Mouse (Mus musculus) thymus, postnatal 4 days (tissue): ENCODE data around the gene Atg9b.
"Not testable (repeated sequence)": the region's sequence is repeated elsewhere in the genome, so short reads cannot be mapped to it uniquely, and the experiment has no call there.

Source experiments
- DNase-seq: peaks from one replicate; pipeline ENCODE4 v3.0.0; 2021

Atg9b gene

DNA sequence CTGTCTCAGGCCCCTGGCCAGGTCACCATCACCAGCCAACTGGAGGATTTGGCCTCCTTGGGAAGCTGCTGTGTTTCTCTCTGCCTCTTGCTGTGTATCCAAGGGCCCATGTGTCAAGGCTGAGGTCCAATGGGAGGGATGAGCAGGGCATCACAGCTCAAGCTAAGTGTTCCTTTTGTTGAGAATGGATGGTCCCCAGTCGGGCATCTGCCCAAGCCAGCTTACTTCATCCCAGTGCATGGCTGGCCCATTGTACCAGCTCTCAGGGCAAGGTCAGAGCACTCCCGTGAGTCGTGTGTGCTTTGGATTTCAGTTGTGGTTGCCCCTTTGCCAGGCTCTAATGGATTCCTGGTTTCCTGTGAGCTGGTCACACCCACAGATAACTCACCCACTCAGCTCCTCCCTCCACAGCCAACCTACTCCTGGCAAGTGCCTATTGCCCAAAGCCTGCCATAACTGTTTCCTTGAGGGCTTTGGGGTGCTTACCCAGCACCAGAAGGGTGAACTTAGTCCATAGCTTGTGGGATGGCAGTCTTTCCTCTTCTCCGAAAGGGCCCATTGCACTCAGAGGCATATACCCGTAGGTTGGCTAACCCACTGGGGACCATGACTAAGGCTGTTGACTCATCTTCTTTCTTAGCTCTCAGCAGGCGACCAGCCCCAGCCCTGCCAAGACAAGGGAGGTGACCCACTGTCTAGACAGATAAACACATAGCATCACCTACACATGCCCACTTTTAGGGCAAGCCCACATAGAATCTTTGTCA lies 12.8 kb upstream of the Atg9b start:
- DNase-seq, result no peak

DNA sequence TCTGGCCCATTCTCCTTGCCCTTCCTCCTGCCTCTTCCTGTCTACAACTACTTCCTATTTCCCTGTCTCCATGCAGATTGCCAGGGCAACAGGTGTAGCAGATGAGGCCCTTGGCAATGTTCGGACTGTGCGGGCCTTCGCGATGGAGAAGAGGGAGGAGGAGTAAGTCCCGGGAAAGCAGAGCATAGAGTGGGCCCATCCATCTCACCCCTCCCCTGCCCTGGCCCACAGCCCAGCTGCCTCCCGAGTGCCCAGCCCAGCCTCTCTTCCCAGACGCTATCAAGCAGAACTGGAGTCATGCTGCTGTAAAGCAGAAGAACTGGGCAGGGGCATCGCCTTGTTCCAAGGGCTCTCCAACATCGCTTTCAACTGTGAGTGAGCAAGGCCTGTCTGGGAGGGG lies 10.0 kb upstream of the Atg9b start:
- no peak for DNase-seq

DNA sequence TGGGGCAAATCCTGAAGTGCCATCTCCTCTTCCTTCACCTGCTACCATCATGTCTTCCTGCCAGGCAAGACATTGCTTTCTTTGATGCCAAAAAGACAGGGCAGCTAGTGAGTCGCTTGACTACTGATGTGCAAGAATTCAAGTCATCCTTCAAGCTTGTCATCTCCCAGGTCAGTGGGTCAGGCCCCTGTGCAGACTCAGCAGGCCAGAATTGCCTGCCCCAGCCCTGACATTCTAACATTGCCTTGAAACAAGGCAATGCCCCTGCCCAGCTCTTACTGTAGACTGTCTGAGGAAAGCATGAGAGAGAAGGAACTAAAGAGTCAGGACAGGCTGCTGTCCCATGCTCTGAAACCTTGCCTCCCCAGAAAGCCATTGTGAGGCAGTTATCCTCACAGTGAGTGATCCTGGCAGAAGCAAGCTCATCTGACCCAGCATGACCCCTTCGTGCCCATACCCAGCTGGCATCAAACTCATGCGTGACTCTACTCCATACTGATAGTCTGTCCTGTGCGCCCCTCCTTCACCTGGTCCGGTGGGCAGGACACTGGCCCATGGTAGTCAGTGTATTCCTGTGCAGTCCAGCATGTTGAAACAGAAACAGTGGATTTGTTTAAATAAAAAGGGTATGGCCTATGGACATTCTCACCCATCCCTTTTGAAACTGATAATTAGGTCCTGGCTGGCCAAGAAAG lies 9.1 kb upstream of the Atg9b start:
- no peak for DNase-seq

DNA sequence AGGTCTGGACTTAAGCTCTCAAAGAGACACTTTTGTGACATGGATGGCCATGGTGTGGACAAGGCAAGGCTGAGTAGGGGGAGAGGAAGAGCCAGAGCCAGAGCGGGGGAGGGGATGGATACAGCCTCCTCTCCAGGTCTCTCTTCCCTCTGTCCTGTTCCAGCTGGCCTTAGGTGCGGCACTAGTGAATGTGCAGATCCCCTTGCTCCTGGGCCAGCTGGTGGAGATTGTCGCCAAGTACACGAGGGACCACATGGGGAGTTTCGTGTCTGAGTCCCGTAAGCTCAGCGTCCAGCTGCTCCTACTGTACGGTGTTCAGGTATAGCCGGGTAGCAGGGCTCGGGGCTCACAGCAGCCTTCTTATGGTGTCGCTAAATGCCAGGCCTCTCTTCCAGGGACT lies 8.4 kb upstream of the Atg9b start:
- no peak for DNase-seq

DNA sequence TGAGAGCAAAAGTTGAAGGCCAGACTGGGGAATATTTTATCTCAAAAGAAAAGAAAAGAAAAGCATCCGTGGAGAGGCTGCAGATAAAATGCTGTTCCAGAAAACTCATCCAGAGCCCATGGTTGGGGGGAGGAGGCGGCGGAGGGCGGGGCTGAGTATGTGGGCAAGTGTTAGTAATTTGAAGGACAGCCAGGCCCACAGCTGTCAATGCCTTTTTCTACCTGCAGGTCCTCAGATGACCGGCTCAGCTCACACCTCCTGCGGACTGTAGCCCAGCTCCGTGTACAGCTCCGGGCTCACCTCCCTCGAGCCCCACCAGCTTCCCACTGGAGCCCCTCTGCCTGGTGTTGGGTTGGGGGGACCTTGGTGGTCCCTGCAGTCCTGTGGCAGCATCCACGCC lies 7.7 kb upstream of the Atg9b start:
- no peak for DNase-seq

DNA sequence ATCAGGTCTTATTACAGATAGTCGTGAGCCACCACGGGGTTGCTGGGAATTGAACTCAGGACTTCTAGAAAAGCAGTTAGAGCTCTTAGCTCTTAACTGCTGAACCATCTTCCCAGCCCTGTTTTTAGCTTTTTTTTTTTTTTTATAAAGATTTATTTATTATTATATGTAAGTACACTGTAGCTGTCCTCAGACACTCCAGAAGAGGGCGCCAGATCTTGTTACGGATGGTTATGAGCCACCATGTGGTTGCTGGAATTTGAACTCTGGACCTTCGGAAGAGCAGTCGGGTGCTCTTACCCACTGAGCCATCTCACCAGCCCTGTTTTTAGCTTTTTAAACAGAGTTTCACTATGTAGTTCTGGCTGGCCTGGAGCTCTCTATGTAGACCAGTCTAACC lies 4.3 kb upstream of the Atg9b start:
- not testable (repeated sequence) for DNase-seq

DNA sequence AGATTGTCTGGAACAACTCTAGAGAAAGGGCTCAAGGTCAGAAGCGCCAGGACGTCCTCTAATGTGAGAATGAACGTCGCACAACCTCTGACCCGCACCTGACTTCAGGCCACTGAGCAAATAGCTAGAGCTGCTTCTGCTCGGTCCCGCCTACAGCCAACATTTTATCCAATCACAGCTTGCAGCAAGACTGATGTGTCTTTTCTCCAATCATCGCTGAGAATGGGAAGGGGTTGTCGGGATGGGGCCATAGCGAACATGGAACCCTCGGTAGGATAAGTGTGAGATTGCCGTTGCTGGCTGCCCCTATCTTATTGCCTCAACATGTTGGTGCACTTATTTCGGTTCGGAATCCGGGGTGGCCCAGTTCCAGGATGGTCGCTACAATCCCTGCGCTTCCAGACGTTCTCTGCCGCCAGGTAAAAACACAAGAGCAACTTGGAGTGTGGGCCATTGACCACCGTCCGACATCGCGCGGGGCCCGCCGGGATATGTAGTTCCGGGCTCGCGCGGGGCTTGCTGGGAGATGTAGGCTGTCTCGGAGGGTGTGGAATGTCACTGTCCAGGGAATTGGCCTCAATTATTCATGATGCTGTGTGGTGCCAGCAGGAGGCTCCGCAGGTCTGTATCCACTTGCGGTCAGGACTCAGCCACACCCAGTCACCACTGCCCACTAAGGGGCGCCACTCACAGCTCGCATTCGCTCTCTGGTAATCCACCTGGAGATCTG lies 2.4 kb upstream of the Atg9b start:
- peak; percentile 90 for DNase-seq

DNA sequence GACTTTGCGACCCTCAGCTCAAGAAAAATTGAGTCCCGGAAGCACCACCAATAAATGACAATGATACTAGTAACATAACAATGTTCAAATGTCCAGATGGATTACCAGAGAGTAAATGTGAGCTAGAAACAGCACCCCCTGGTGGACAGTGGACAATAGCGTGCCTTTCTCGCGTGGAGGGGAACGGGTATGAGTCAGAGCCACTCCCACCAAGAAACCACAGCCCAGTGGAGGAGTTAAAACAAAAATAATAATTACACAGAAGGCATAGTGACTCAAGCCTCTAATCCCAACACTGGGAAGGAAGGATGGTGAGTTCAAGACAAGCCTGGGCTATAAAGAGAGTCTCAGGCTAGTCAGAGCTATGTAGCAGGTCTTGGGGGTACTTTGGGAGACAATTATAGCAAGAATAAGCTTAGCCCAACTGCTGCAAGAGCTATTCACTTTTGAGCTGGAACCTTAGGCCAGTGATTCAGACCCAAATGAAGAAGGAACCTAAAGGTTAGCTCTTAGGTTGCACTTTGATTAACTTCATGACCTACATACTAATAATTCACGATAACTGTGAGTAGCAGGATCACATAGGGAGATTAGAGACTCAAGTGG lies 1.6 kb upstream of the Atg9b start, which contains the start of gene Abcb8:
Gene Abcb8, plus strand, starts transcription at position 272 of the 606 bp plus-strand sequence.
- DNase-seq, result peak; percentile 91

DNA sequence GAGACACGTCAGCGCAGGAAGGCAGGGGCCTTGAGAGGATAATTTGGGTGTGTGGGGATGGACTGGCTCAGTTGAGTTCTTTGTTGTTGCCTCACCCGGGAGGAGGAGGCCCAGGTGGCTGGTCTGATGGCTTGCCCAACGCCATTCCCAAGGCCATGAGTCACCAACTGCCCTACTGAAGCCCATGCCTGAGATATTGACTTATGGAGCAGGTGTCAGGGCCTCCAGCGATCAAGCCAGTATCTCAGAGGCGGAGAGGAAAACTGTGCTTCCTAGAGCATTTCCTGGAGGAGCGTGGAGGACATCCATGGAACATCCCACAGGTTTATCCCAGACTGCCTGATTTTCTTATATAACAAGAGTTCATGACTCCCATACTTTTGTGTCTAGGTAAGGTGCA lies 781 bp upstream of the Atg9b start:
- no peak for DNase-seq

DNA sequence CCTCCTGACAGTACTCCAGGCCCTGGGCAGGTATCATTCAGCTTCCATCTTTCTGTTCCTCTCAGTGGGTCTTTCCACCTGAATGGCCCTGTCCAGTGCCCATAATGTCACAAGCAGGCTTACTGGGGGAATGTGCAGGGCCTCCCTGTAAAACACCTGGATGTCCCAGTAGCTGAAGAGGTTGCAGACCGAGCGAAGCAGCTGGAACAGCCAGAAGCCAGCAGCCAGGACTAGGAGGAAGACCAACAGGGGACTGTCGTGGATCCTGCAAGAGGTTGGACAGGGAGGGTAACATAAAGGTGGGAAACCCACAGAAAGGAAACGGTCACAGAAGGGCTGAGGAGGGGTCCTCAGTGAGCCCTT lies 2.3 kb downstream of the Atg9b start:
- no peak for DNase-seq

DNA sequence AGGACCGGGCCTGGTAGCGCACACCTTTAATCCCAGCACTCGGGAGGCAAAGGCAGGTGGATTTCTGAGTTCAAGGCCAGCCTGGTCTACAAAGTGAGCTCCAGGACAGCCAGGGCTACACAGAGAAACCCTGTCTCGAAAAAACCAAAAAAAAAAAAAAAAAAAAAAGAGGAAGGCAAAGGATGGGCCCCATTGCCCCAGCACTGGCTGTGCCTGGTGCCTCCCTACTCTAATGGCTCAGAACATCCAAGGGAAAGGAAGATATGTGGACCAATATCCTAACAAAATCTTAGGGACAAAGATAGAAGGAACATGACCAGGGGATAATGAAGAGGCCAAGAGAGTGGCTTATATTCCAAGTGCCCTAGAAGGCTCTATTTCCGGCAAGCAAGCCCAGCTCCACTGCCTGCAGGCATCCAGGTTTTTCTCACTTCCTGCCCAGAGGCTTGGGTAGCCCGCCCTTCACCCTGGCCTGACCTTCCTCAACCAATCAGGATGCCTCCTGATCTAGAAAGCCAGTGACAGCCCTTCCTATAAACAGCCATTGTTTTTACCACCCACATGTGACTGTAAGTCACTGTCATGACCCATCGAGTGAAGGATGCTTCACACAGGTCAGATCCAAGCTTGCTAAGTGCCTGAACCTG lies 2.8 kb downstream of the Atg9b start:
- DNase-seq, result peak; percentile 54

DNA sequence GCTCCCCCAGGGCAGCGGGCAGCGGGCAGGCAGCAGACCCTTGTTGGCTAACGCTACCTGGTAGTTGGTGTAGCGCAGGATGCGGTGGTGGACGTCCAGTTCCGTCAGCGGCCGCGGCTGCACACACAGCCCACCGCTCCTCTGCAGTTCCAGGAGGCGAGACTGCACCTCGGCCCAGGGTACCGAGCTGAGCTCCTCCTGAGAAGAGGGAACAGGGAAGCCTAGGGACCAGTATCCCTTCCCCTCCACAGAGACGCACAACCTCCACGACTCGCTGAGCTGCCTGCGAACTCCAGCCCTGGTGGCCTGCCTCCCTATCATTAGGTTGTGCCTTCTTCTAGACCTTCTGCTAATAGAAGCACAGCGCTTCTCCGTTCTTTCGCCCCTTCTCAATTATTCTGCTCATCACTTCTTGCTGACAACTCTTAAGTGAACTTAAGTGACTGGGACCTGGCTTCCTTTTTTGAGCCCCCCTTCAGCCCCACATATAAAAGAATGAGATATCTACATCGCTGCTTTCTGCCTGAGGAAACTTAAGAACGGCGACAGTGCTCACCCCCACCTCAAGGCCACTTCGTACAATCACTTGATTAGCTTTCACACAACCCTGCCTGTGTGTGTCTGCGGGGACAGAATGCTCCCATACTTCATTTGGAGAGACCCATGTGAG lies 3.6 kb downstream of the Atg9b start:
- no peak for DNase-seq

DNA sequence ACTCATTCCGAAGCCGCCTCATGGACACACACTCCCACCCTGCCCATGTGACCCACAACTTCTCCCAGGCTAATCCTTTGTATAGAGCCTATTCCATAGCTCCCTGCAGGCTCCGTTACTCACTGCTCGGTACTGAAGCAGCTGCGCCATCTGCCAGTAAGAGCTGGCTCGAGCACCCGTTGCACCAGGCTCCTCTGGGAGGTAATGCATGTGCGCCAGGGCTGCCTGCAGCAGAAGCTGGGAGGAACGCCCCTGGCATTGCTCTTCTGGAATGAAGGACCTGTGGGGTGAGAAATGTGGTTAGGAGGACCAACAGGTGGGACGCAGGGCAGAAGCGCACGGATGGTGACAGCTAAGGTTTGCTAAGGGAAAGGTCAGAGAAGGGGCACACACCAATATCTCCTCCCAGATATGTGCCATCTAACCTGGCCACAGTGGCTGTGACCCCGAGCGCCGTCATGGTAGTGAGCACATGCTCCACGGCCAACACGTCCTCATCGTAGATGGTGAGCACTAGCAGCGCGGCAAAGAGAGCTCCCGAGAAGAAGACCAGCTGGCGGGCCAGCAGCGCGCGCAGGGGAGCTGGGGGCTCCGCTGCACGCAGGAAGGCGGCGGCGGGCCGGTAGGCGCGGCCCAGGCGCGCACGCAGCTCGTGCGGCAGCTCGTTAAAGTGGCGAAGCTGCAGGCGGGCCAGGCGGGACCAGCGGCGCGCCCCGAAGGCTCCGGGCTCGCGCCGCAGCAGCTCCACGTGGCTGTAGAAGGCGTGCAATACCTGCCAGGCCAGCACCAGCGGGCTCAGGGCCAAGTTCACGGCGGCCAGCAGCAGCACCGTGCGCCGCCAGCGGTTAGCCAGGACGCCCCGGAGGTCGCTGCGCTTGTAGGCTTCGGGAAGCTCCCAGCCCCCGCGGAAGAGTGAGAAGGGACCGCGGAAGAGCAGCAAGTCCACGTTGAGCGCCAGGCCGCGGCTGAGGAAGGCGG lies 4.4 kb downstream of the Atg9b start:
- DNase-seq, result peak; percentile 74

DNA sequence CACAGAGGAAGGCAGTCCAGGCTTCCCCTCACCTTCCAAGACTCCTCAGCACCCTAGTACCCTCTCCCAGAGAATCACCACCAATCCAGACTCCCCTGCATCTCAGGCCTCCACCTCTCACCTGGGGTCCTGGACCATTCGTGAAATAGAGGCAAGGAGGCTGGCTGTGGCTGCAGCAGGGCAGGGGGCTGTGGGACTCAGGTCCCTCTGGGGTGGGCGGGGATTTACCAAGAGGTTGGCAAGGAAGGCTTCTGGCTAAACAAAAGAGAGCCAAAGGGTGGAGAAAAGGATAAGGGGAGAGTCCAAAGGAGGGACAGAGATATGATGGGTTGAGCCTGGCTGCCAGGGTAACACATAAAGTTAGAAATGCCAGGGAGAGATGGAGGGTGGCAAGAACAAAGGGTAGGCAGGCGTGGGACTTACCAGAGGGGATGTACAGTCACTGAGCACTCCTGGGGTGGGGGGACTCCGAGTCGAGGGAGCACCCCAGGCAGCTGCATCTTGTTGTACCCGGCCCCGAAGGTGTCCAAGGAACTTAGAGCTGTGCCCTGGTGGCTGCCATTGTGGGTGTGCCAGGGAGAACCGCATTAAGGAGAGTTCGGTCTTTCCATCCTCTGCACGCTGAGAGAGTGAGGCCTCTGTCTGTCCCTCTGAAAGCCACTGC lies 5.9 kb downstream of the Atg9b start:
- DNase-seq, result no peak

DNA sequence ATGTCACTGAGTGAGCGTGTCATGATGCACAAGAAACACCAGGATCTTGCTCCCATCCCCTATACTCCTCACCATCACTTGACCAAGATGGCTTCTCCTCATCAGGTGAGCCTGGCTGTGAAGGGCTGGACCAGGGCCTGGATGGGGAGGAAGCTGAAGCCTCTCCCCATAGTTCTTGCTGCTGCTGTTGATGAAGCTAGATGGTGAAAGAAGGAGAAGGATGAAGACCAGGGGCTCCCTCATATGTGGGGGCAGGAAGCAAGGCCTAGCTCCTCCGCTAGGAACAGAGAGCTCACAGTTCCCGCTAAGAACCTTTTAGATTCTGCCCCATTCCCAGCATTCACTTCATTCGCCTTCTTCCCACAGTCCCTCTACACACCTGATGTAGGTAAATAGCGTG lies 6.6 kb downstream of the Atg9b start:
- no peak for DNase-seq

DNA sequence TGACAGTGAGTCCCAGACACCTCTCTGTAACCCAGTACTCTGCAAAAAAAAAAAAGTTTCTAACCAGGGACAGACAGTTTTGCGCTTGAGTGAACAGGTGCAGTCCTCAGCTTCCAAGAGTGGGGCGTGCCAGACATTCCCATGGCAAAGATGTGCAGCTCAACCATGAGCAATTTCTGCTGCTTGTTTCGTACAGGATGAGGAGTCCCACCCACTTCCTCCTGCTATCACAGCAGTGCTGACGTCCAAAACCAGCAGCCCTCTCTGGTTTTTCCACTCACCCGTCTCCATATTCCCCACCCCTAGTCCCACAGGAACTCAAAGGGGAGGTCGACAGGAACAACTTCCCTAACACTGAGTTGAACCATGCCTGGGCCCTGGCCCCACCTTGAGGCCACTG lies 7.5 kb downstream of the Atg9b start:
- DNase-seq, result no peak

DNA sequence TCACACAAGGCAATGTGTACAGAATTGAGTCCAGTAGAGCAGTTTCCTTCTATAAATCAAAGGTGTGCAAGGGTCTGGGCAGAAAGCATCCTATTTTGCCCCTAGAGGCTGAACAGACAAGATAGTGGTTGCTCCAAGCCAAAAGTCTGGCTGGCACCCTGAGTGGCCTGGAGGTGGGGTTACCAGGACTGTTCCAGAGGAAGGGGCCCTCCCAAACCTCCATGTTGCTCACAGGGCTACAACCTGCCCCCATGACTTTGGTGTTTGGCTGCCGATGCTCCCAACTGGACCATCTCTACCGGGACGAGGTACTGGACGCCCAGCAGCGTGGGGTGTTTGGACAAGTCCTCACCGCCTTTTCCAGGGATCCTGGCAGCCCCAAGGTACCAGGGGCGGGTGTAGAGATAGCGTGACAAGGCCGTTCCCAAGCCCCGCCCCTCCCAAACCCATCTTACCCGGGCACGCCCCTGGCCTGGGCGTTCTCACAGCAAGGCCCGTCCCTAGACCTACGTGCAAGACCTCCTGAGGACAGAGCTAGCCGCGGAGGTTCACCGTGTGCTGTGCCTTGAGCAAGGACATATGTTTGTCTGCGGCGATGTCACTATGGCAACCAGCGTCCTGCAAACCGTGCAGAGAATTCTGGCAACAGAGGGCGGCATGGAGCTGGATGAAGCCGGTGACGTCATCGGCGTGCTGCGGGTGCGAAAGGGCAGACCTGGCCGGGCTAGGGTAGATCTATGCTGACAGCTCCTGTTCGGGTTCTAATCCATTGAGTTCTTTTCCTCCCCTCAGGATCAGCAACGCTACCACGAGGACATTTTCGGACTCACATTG lies 8.7 kb downstream of the Atg9b start:
- DNase-seq, result peak; percentile 96

DNA sequence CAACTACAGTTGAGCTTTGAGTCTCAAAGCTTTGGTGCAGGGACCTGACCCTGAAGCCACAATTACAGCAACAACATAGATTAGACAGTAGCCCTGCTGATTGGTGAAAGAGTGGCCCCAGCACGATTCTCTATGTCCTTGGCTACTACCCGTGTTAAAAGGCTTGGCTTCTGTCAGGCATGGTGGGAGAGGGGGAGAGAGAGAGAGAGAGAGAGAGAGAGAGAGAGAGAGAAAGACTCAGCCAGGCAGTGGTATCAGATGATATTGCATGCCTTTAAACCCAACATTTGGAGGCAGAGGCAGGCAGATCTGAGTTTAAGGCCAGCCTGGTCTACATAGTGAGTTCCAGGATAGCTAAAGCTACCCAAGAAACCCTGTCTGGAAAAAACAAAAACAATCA lies 10.0 kb downstream of the Atg9b start:
- no peak for DNase-seq

DNA sequence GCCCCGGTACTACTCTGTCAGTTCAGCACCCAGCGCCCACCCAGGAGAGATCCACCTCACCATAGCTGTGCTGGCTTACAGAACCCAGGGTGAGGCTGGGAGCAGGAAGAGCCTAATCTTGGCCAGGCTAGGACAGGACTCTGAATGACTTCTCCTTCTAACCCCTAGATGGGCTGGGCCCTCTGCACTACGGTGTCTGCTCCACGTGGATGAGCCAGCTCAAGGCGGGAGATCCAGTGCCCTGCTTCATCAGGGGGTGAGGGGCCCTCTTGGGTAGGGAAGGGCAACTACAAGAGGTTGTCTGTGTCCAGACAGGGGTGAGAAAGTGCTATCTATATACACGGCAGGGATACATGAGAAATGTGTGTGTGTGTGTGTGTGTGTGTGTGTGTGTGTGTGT lies 10.5 kb downstream of the Atg9b start:
- DNase-seq, result no peak

DNA sequence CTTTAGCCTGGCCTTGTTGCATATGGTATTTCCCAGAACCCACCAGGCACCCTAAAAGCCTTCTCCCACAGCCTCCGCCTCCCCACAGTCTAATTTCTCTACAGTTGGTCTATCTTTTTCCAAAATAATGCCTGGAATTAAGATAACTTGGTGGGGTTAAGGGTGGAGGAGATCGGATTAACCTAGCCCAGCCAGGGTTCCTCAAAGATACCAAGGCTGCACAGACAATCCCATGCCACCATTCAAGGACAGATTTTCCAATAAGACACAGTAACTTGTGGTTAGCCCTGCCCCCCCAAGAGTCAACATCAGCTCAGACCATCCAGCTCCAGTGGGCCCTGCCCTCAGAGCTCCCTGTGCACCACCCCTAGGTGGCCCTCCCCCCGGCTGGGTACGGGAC lies 11.4 kb downstream of the Atg9b start:
- no peak for DNase-seq
